Mouse (Mus musculus) heart, adult 2 months (tissue): Measurements from ENCODE around the gene Gcnt2.

Source experiments
- CTCF ChIP-seq: fragments of 200-600 bp; IDR thresholded peaks from 2 replicates; pipeline ENCODE4 v1.8.1; 2022; ENCODE audit warnings: antibody characterized with exemption, mild to moderate bottlenecking, moderate library complexity
- EP300 ChIP-seq: fragments of 200-500 bp; IDR thresholded peaks from 2 replicates; pipeline ENCODE4 v1.6.1; 2011; ENCODE audit warnings: low read depth, low read length, control low read depth; ENCODE audit not compliant: insufficient read depth
- POLR2A ChIP-seq: fragments of 200-500 bp; IDR thresholded peaks from 2 replicates; pipeline ENCODE4 v1.6.1; 2011; ENCODE audit warnings: mild to moderate bottlenecking, low read depth, low read length, control low read depth; ENCODE audit not compliant: insufficient read depth

DNA sequence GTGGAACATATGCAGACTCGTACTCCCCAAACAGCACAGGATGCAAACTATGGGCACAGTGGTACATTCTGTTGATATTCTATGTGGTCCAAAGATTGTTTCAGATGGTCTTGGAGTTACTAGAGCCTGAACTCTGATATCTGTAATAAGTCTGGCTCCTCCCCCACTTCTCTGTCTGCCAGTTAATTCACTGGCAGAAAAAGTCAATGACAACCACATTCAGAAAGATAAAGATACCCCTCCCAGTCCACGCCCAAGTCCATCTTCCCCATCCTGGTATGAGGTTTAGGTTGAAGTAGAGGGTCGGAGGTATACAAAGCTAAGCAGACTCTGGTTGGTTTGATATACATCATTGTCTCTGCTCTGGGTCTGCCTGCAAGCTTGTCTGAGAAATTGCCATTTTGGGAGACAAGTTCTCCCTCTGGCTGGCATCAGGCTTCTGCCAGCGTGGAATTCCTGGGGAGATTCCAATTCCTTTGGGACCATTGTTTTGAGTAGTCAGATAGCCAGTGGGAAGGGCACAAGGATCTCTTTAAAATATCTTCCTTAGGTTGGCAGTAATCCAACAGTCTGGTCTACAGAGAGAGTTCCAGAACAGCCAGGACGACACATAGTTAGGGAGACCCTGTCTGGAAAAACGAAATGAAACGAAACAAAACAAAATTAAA is 88.1 kb downstream of the Gcnt2 start:
- TF ChIP-seq EP300 (no peak), POLR2A (no peak), CTCF (no peak)
